8 mouse cellular contexts compared by ENCODE assay signal in genomic region chr7:101906287-101906681, GRCm38 (mm10). TPM values are rescaled to one million over a fixed set of nuclear protein-coding genes. Genes with fewer than 3 reads are reported as not detected.
DNase-seq lines count a peak whose midpoint lies in the region; ATAC-seq and TF ChIP-seq lines count a peak whose summit lies in the region.

Gene Tomt, minus strand, starts transcription at chr7:101906359.

- peak within 1 kb of the TSS; percentile 97 for H3K27ac ChIP-seq in heart, embryonic 15.5 days
- H3K27ac ChIP-seq in MEL (ENCODE audit: control insufficient read depth, low read depth, low read length) = peak within 1 kb of the TSS; percentile 87
- peak within 1 kb of the TSS; percentile 96 for H3K27ac ChIP-seq in hindbrain, embryonic 12.5 days
- H3K27ac ChIP-seq in midbrain, embryonic 11.5 days (ENCODE audit: low read depth, low read length) = peak within 1 kb of the TSS; percentile 89

- peak within 1 kb of the TSS; percentile 71 for H3K4me3 ChIP-seq in heart, embryonic 15.5 days
- H3K4me3 ChIP-seq in MEL (ENCODE audit: control insufficient read depth in 1 of 2, insufficient read depth in 1 of 2, low read depth in 2 of 2, low read length in 2 of 2) = peak within 1 kb of the TSS; percentile 81 to 91
- peak within 1 kb of the TSS; percentile 71 for H3K4me3 ChIP-seq in hindbrain, embryonic 12.5 days
- peak within 1 kb of the TSS; percentile 80 for H3K4me3 ChIP-seq in midbrain, embryonic 11.5 days (ENCODE audit: low read depth, low read length)

- peaks cover 15% of the 10 kb centered on the region for H3K36me3 ChIP-seq in heart, embryonic 15.5 days
- peaks cover 0 to 11% of the 10 kb centered on the region in 2 experiments; a peak in 2 of 4 replicates for H3K36me3 ChIP-seq in MEL (ENCODE audit: control insufficient read depth in 1 of 2, insufficient read depth in 2 of 2, low read length in 2 of 2)
- H3K36me3 ChIP-seq in hindbrain, embryonic 12.5 days = peaks cover 27% of the 10 kb centered on the region
- peaks cover 9% of the 10 kb centered on the region; the same call in 1 of the 2 replicates for H3K36me3 ChIP-seq in midbrain, embryonic 11.5 days (ENCODE audit: control insufficient read depth, insufficient read depth, low read length)

- peak within 1 kb of the TSS; percentile 88 for H3K9ac ChIP-seq in heart, embryonic 15.5 days
- H3K9ac ChIP-seq in MEL (ENCODE audit: control insufficient read depth, low read depth, low read length, poor library complexity, severe bottlenecking) = peak within 1 kb of the TSS; percentile 93
- H3K9ac ChIP-seq in hindbrain, embryonic 12.5 days = peak within 1 kb of the TSS; percentile 80
- peak within 1 kb of the TSS; percentile 89 for H3K9ac ChIP-seq in midbrain, embryonic 11.5 days (ENCODE audit: low read length)

- H3K27me3 ChIP-seq in heart, embryonic 15.5 days = no peaks in the 10 kb centered on the region
- H3K27me3 ChIP-seq in MEL (ENCODE audit: control insufficient read depth in 1 of 2, insufficient read depth in 2 of 2, low read length in 2 of 2) = no peaks in the 10 kb centered on the region
- H3K27me3 ChIP-seq in hindbrain, embryonic 12.5 days = no peaks in the 10 kb centered on the region
- no peaks in the 10 kb centered on the region for H3K27me3 ChIP-seq in midbrain, embryonic 11.5 days (ENCODE audit: control insufficient read depth, insufficient read depth, low read length)

- H3K9me3 ChIP-seq in heart, embryonic 15.5 days (replicated peaks) = no peaks in the 10 kb centered on the region; the same call in 1 of the 2 replicates
- no peaks in the 10 kb centered on the region for H3K9me3 ChIP-seq in MEL (replicated peaks; ENCODE audit: insufficient read depth, low read length)
- 0 out of 2 replicates have a peak, but pooled peaks cover 4% of the 10 kb centered on the region for H3K9me3 ChIP-seq in hindbrain, embryonic 12.5 days (replicated peaks)
- H3K9me3 ChIP-seq in midbrain, embryonic 11.5 days (ENCODE audit: control insufficient read depth, low read length) = no peaks in the 10 kb centered on the region

- ATAC-seq in heart, embryonic 15.5 days (replicated peaks; ENCODE audit: insufficient number of reproducible peaks, insufficient read depth, low FRiP score, low read depth) = no peak
- ATAC-seq in hindbrain, embryonic 12.5 days (ENCODE audit: low FRiP score) = no peak
- ATAC-seq in midbrain, embryonic 11.5 days (ENCODE audit: low FRiP score) = no peak
- no peak for ATAC-seq in activated CD4-positive, CD25-positive, alpha-beta regulatory T cell, adult 4 months

- no peak for TF ChIP-seq RAD21 in MEL (IDR thresholded peaks at IDR 0.05; ENCODE audit: low read depth, low read length)

- peaks cover 10% of the 10 kb centered on the region for H3K4me1 ChIP-seq in heart, embryonic 15.5 days (replicated peaks)
- peaks cover 15 to 20% of the 10 kb centered on the region in 2 experiments for H3K4me1 ChIP-seq in MEL (ENCODE audit: control insufficient read depth in 1 of 2, insufficient read depth in 2 of 2, low read length in 2 of 2)
- peaks cover 23% of the 10 kb centered on the region for H3K4me1 ChIP-seq in hindbrain, embryonic 12.5 days
- H3K4me1 ChIP-seq in midbrain, embryonic 11.5 days (ENCODE audit: control insufficient read depth, insufficient read depth, low read length) = peaks cover 12% of the 10 kb centered on the region

- peak within 1 kb of the TSS; percentile 72 for H3K4me2 ChIP-seq in heart, embryonic 15.5 days
- peak within 1 kb of the TSS; percentile 69 for H3K4me2 ChIP-seq in hindbrain, embryonic 12.5 days (replicated peaks)
- H3K4me2 ChIP-seq in midbrain, embryonic 11.5 days = peak within 1 kb of the TSS; percentile 63

- TF ChIP-seq CTCF in MEL (IDR thresholded peaks at IDR 0.05 in 2 of 3, conservative IDR thresholded peaks at IDR 0.05 in 1 of 3; ENCODE audit: control insufficient read depth in 1 of 3, insufficient read depth in 1 of 3, low read depth in 2 of 3, low read length in 3 of 3, poor library complexity in 1 of 3, severe bottlenecking in 1 of 3) = no peak

- DNase-seq in heart, adult 8-10 months (ENCODE audit: low spot score) = no peak
- DNase-seq in MEL (ENCODE audit: low read depth, low spot score) = no peak
- DNase-seq in midbrain, embryonic 11.5 days (ENCODE audit: low spot score, missing footprints) = no peak
- no peak for DNase-seq in ovary, postnatal 14 days (ENCODE audit: low spot score)
- no peak for DNase-seq in left cerebral cortex, adult 9 months (ENCODE audit: low spot score in 2 of 2)

- TF ChIP-seq POLR2A in MEL (IDR thresholded peaks at IDR 0.05; ENCODE audit: control insufficient read depth in 1 of 2, insufficient read depth in 1 of 2, low read depth in 1 of 2, low read length in 2 of 2, poor library complexity in 1 of 2) = no peak

- TF ChIP-seq EP300 in MEL (IDR thresholded peaks at IDR 0.05; ENCODE audit: low read depth in 1 of 2, low read length in 2 of 2) = no peak

- peaks cover 15% of the 10 kb centered on the region for H3K79me2 ChIP-seq in MEL (ENCODE audit: control insufficient read depth, insufficient read depth, low read length, poor library complexity)

- 10% methylated on average over 11 of the region's 11 CpGs for WGBS in heart, embryonic 15.5 days
- 18% methylated on average over 11 of the region's 11 CpGs for WGBS in hindbrain, embryonic 12.5 days
- 20% methylated on average over 11 of the region's 11 CpGs for WGBS in midbrain, embryonic 11.5 days

TF ChIP-seq in MEL, 35 proteins besides CTCF, POLR2A, EP300 and RAD21:
- TF ChIP-seq MXI1 (IDR thresholded peaks at IDR 0.05; ENCODE audit: low read depth, low read length) = no peak
- no peak for TF ChIP-seq ETS1 (IDR thresholded peaks at IDR 0.05; ENCODE audit: low read depth, low read length)
- 0 out of 2 replicates have a peak, but pooled peaks have one; percentile 74 for TF ChIP-seq CHD1 (IDR thresholded peaks at IDR 0.05; ENCODE audit: low read depth, low read length)
- TF ChIP-seq CHD2 (IDR thresholded peaks at IDR 0.05; ENCODE audit: low read length) = no peak
- TF ChIP-seq SIN3A (IDR thresholded peaks at IDR 0.05; ENCODE audit: low read length) = no peak
- no peak for TF ChIP-seq MYB (IDR thresholded peaks at IDR 0.05; ENCODE audit: low read depth, low read length)
- TF ChIP-seq HCFC1 (IDR thresholded peaks at IDR 0.05; ENCODE audit: low read depth, low read length) = no peak
- no peak for TF ChIP-seq SMC3 (IDR thresholded peaks at IDR 0.05; ENCODE audit: low read depth, low read length)
- TF ChIP-seq TBP (IDR thresholded peaks at IDR 0.05; ENCODE audit: low read depth, low read length) = peak; percentile 10; the same call in 1 of the 2 replicates

RNA-seq across cellular contexts. Expression of gene Tomt, which starts in this region (rescaled TPM):
- polyA plus RNA-seq in heart, embryonic 15.5 days (2015; fragmentation: Nextera tagmentation; extraction: Ambion mirVana) = 0.10 and 0.22 TPM in 2 replicates
- not detected for total RNA-seq in heart, adult 8-10 months (2022)
- total RNA-seq in MEL (2012; rRNA removed) = 0.78 and 1.3 TPM in 2 replicates
- polyA plus RNA-seq in MEL (2012; ENCODE audit: insufficient read depth in 1 of 2, insufficient read length in 2 of 2, low read depth in 1 of 2, low replicate concordance in 2 of 2, missing spikeins in 1 of 2) = under 1 TPM in 1 of 2 experiments, not detected in 1; 0.82 TPM
- polyA plus RNA-seq in hindbrain, embryonic 12.5 days (2016; fragmentation: Nextera tagmentation; extraction: Ambion mirVana) = 0.48 and 0.81 TPM in 2 replicates
- polyA plus RNA-seq in midbrain, embryonic 11.5 days (2014; fragmentation: Nextera tagmentation; extraction: Ambion mirVana) = 0.19 and 0.59 TPM in 2 replicates
- under 1 TPM in 1 of 2 experiments, not detected in 1; 0.46 TPM for polyA plus RNA-seq in activated CD4-positive, CD25-positive, alpha-beta regulatory T cell, adult 4 months (2017; shearing (Covaris generic))
